Mouse (Mus musculus): ENCODE measurements around the gene Fbxl14. TPM values are rescaled to one million over a fixed set of nuclear protein-coding genes. Genes with fewer than 3 reads are reported as not detected.

Fbxl14 gene
- polyA plus RNA-seq, 1 experiment = 77.7 TPM

- Histone ChIP-seq H3K4me1 (ENCODE audit: control insufficient read depth, insufficient read depth, low read length) (no peaks in the 10 kb centered on the region), H3K4me3 (replicated peaks; ENCODE audit: extremely low read depth, low read depth, low read length) (peak overlapping the region; percentile 60)
- TF ChIP-seq CTCF (IDR thresholded peaks at IDR 0.05; ENCODE audit: insufficient read depth, low read length) = no peak
- no peak for TF ChIP-seq POLR2A (IDR thresholded peaks at IDR 0.05; ENCODE audit: borderline replicate concordance, extremely low read depth, low read depth, low read length)
- 19% methylated on average over 18 of the region's 18 CpGs for WGBS
- no peak for DNase-seq
Observed at GRCm38 (mm10) chr6:119448321-119449059, 31.0 kb upstream of the Fbxl14 start.

DNA sequence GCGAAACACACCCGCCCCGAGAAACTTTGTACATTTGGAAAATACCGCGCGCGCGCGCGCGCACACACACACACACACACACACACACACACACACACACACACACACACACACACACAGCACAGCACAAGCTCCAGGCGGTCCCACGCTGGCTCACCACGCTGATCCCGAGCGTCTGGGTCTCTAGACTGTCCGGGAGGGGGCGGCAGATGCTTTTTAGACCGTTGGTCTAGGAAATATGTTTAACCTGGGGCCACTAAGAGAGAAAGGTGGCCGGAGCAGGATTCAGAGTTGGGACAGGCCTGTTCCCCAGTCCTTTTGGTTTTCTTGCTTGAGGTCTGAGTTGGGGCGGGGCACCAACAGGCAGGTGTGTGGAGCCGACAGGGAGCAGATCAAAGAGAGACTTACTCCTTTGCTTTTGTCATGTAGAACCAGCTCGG, 30.4 kb upstream of the Fbxl14 start:
- Histone ChIP-seq H3K4me3 (replicated peaks; ENCODE audit: extremely low read depth, low read depth, low read length) (peak overlapping the region; percentile 60), H3K4me1 (ENCODE audit: control insufficient read depth, insufficient read depth, low read length) (no peaks in the 10 kb centered on the region)
- 6% methylated on average over 18 of the region's 23 CpGs for WGBS
- DNase-seq = peak; percentile 47
- no peak for TF ChIP-seq POLR2A (IDR thresholded peaks at IDR 0.05; ENCODE audit: borderline replicate concordance, extremely low read depth, low read depth, low read length)
- no peak for TF ChIP-seq CTCF (IDR thresholded peaks at IDR 0.05; ENCODE audit: insufficient read depth, low read length)

DNA sequence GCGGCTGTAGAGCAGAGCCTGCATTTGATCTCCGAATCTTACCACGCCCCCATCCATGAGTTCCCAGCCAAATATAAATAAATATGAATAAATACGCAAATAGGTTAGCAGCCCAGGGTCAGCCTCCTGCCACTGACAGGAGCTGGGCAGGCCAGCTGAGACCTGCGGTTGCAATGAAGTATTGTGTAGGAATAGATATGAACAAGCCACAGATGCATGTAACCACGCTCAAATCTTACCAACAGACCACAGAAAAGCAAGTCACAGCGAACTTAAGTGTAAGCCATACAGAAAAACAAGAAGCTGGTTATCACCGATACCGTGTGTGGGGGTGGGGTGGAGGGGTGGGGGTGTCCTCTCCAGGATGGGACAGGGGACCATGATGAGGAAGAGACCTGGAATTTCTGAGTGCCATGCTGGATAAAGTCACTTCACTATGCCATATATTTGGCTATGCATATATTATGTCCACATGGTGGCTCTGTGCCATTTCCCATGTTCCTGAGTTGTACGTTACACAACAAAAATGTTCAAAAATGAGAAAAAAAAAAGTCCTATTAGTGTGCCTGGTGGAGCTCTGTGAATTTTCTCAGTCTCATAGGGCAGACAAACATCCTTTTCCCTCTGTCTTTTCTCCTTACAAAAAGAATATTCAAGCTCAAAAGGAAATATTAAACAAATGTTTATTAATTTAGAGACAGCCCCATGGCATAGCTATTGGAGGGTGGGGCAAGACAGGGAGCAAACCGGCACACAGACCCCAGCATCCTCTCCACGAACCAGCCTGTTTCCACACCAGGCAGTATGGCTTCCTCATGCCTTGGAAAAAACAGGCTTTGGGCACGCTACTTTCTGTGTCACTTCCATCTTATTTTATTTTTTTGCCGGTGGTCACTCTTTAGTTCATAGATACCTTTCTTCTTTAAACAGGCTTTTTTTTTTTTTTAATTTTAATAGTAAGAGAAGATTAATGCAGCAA, 28.2 kb upstream of the Fbxl14 start:
- WGBS = 35% methylated on average over 14 of the region's 14 CpGs
- no peak for DNase-seq
- TF ChIP-seq CTCF (IDR thresholded peaks at IDR 0.05; ENCODE audit: insufficient read depth, low read length) = no peak
- no peak for TF ChIP-seq POLR2A (IDR thresholded peaks at IDR 0.05; ENCODE audit: borderline replicate concordance, extremely low read depth, low read depth, low read length)
- H3K4me1 ChIP-seq (ENCODE audit: control insufficient read depth, insufficient read depth, low read length) = no peaks in the 10 kb centered on the region
- H3K4me3 ChIP-seq (replicated peaks; ENCODE audit: extremely low read depth, low read depth, low read length) = no peak overlapping the region

DNA sequence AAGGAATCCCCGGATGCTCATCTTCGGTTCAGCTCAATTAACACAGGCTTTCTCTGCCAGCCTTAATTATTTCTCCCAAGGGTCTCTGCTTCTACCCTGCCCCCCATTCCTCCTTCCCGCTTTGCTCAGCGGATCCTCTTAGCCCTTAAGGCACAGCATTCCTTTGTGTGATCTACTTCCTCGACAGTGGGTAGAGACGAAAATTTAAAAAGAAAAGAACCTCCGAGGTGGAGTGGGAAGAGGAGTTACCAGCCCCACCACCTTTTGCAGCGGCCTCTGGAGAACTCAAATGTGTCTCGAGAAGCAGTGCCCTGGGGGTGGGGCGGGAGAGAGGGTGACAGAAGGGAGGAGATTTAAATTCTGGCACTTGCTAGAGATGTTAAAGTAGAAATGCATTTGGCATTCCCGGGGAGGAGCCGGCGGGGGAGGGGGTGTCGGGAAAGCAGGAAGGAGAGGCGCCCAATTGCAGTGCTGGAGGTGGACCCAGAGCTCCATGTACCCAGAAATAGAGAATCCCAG, 27.4 kb upstream of the Fbxl14 start:
- TF ChIP-seq CTCF (IDR thresholded peaks at IDR 0.05; ENCODE audit: insufficient read depth, low read length) (no peak), POLR2A (IDR thresholded peaks at IDR 0.05; ENCODE audit: borderline replicate concordance, extremely low read depth, low read depth, low read length) (no peak)
- Histone ChIP-seq H3K4me1 (ENCODE audit: control insufficient read depth, insufficient read depth, low read length) (no peaks in the 10 kb centered on the region), H3K4me3 (replicated peaks; ENCODE audit: extremely low read depth, low read depth, low read length) (peak overlapping the region; percentile 57)
- WGBS = under 1% methylated on average over 15 of the region's 15 CpGs
- peak; percentile 39 for DNase-seq

DNA sequence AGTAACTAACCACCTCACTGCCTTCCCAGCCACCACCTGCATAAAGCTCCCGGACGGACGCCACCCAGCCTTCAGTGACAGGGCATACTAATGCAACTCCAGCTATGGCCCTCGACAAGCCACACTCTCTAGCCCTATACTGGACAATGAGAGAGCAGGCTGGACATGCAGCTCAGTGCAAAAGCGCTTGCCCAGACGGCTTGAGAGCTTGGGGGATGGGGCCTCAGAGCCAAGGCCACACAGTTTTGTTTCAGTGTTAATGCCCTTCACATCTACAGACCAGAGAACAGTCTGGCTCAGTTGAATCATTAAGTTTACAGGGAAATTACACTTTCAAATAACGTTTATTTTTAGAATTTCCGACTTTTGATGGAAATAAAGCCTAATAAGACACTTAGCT, 21.3 kb upstream of the Fbxl14 start:
- 71% methylated on average over 8 of the region's 8 CpGs for WGBS
- TF ChIP-seq POLR2A (IDR thresholded peaks at IDR 0.05; ENCODE audit: borderline replicate concordance, extremely low read depth, low read depth, low read length) (no peak), CTCF (IDR thresholded peaks at IDR 0.05; ENCODE audit: insufficient read depth, low read length) (no peak)
- Histone ChIP-seq H3K4me3 (replicated peaks; ENCODE audit: extremely low read depth, low read depth, low read length) (no peak overlapping the region), H3K4me1 (ENCODE audit: control insufficient read depth, insufficient read depth, low read length) (no peaks in the 10 kb centered on the region)
- no peak for DNase-seq

DNA sequence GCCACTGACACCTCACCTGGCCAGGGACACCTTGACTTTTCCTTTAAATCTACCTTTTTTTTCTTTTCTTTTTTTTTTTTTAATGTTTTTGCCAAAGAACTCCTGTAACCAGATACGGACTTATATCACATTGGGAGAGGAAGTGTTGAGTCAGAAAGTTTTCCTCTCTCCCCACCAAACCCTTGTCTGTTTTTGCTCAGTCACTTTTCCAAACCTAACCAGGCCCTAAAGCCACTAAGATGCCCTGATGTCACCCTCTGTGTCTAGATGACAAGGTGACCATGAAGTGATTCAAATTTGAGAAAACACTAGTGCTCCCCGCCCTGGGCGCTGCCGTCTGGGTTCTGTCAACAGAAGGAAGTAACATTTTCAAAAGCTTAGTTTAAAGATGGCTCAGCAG, 20.4 kb upstream of the Fbxl14 start:
- no peak for DNase-seq
- Histone ChIP-seq H3K4me3 (replicated peaks; ENCODE audit: extremely low read depth, low read depth, low read length) (no peak overlapping the region), H3K4me1 (ENCODE audit: control insufficient read depth, insufficient read depth, low read length) (no peaks in the 10 kb centered on the region)
- no peak for TF ChIP-seq CTCF (IDR thresholded peaks at IDR 0.05; ENCODE audit: insufficient read depth, low read length)
- no peak for TF ChIP-seq POLR2A (IDR thresholded peaks at IDR 0.05; ENCODE audit: borderline replicate concordance, extremely low read depth, low read depth, low read length)
- WGBS = 63% methylated on average over 4 of the region's 4 CpGs

DNA sequence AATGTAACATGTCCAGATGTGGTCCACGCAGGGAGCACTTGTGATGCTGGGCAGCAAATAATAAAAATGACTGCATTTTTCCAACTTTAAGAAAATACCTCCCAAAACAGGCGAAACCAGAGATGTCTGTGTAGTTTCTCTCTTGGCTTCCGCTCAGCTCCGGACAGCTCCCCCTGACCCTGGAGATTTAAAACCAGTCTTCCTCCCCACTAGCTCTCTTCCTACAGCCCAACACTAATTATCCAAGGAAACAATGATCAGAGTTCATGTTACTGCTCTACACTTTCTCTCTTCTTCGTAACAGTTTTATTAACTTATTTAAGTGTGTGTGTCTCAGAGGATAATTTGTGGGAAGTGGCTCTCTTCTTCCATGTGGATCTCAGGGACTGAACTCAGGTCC, 19.1 kb upstream of the Fbxl14 start:
- WGBS = 83% methylated on average over 5 of the region's 5 CpGs

GRCm38 (mm10) chr6:119466161-119466560, 13.3 kb upstream of the Fbxl14 start:
- WGBS = 94% methylated on average over 1 of the region's 1 CpGs
- TF ChIP-seq POLR2A (IDR thresholded peaks at IDR 0.05; ENCODE audit: borderline replicate concordance, extremely low read depth, low read depth, low read length) (no peak), CTCF (IDR thresholded peaks at IDR 0.05; ENCODE audit: insufficient read depth, low read length) (no peak)
- Histone ChIP-seq H3K4me1 (ENCODE audit: control insufficient read depth, insufficient read depth, low read length) (no peaks in the 10 kb centered on the region), H3K4me3 (replicated peaks; ENCODE audit: extremely low read depth, low read depth, low read length) (no peak overlapping the region)
- no peak for DNase-seq

More for the DNA sequence above, 19.1 kb upstream of the Fbxl14 start:
- no peak overlapping the region for H3K4me3 ChIP-seq (replicated peaks; ENCODE audit: extremely low read depth, low read depth, low read length)
- no peaks in the 10 kb centered on the region for H3K4me1 ChIP-seq (ENCODE audit: control insufficient read depth, insufficient read depth, low read length)
- DNase-seq = no peak
- TF ChIP-seq CTCF (IDR thresholded peaks at IDR 0.05; ENCODE audit: insufficient read depth, low read length) = no peak
- TF ChIP-seq POLR2A (IDR thresholded peaks at IDR 0.05; ENCODE audit: borderline replicate concordance, extremely low read depth, low read depth, low read length) = no peak

Data from lung, adult 2 months (tissue).